Mouse (Mus musculus): ENCODE data around the gene Eefsec. TPM values are rescaled to one million over a fixed set of nuclear protein-coding genes. Genes with fewer than 3 reads are reported as not detected.

The Eefsec gene
- total RNA-seq (2023): 10 to 100 TPM; 46.3 to 48.1 TPM

GRCm38 (mm10) chr6:88446063-88447002 is at the start of gene Eefsec:
TSS of gene Eefsec (minus strand) at chr6:88446539.

DNA sequence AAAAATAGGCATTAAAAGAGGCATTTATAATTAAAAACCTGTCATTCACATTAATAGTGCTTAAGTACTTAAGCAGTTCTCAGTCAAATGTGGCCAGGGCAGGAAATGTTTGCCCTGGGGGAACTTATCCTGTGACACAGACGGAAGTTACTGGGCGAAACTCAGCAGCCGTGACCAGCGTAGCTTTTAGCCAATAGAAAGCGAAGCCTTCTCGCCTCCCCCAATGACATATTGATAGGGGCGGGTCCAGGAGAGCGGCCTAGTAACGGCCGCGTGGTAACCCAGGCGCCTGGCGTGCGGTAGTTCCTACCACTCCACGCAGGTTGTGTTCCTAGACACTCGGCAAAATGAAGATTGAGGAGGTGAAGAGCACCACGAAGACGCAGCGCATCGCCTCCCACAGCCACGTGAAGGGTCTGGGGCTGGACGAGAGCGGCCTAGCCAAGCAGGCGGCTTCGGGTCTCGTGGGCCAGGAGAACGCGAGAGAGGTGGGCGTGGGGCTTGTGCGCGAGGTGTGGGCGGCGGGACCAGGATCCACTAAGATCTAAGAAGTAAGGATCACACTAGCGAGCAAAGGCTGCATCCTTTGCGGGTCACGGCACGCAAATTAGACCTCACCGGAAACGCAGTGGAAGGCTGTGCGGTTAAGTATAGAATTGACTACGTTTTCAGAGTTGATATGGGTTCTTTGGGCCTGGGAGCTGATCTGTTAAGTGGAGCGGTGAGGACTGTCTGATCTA is 19.0 kb upstream of the Eefsec start, which contains the start of gene Ruvbl1:
Gene Ruvbl1 (plus strand): TSS at position 229 of the 740 bp plus-strand sequence.

GRCm38 (mm10) chr6:88221968-88222367 is 224.4 kb downstream of the Eefsec start, which contains the start of gene Dnajb8:
TSS of gene Dnajb8 (plus strand) at chr6:88222268.

Other genes with a start within 250 kb of the Eefsec start
- gene Dnajb8, start 224.3 kb downstream of the Eefsec start, total RNA-seq (2023): not detected
- gene Ruvbl1, start 18.9 kb upstream of the Eefsec start, total RNA-seq (2023): 10 to 100 TPM; 25.2 to 30.5 TPM
- gene Sec61a1, start 72.4 kb upstream of the Eefsec start, total RNA-seq (2023): 100 to 1,000 TPM; 251 to 263 TPM
- not detected for gene Kbtbd12, start 191.4 kb upstream of the Eefsec start, total RNA-seq (2023)